Mouse (Mus musculus): Measurements from ENCODE around the gene Gpr107. TPM values are rescaled to one million over a fixed set of nuclear protein-coding genes. Genes with fewer than 3 reads are reported as not detected.

Gene Gpr107
- polyA plus RNA-seq, 1 experiment = 71.9 TPM

- 0 out of 2 replicates have a peak, but pooled peaks cover 4% of the 10 kb centered on the region for H3K36me3 ChIP-seq (ENCODE audit: control insufficient read depth, insufficient read depth, low read length, poor library complexity, severe bottlenecking)
- H3K9me3 ChIP-seq (replicated peaks; ENCODE audit: control insufficient read depth, insufficient read depth, low read length, poor library complexity, severe bottlenecking) = no peaks in the 10 kb centered on the region
- no peak overlapping the region for H3K4me3 ChIP-seq (ENCODE audit: low read depth, low read length)
- no peak overlapping the region for H3K9ac ChIP-seq (ENCODE audit: low read depth, poor library complexity, severe bottlenecking)
- no peaks in the 10 kb centered on the region for H3K27me3 ChIP-seq (ENCODE audit: control insufficient read depth, insufficient read depth, low read length, poor library complexity, severe bottlenecking)
- TF ChIP-seq CTCF (IDR thresholded peaks at IDR 0.05; ENCODE audit: low read depth, low read length) = no peak
- no peak for TF ChIP-seq EP300 (IDR thresholded peaks at IDR 0.05; ENCODE audit: insufficient read depth, low read depth, low read length)
- no peak for TF ChIP-seq POLR2A (IDR thresholded peaks at IDR 0.05; ENCODE audit: insufficient read depth, low read length)
- H3K4me1 ChIP-seq (ENCODE audit: control insufficient read depth, insufficient read depth, low read length) = no peaks in the 10 kb centered on the region
- H3K27ac ChIP-seq (ENCODE audit: insufficient read depth, low read length) = no peak overlapping the region
Measured at GRCm38 (mm10) chr2:31214211-31214796, 62.2 kb downstream of the Gpr107 start.

- Histone ChIP-seq H3K4me3 (ENCODE audit: low read depth, low read length) (no peak overlapping the region), H3K27me3 (ENCODE audit: control insufficient read depth, insufficient read depth, low read length, poor library complexity, severe bottlenecking) (no peaks in the 10 kb centered on the region), H3K36me3 (ENCODE audit: control insufficient read depth, insufficient read depth, low read length, poor library complexity, severe bottlenecking) (no peaks in the 10 kb centered on the region), H3K4me1 (ENCODE audit: control insufficient read depth, insufficient read depth, low read length) (no peaks in the 10 kb centered on the region), H3K27ac (ENCODE audit: insufficient read depth, low read length) (no peak overlapping the region), H3K9ac (ENCODE audit: low read depth, poor library complexity, severe bottlenecking) (no peak overlapping the region), H3K9me3 (replicated peaks; ENCODE audit: control insufficient read depth, insufficient read depth, low read length, poor library complexity, severe bottlenecking) (no peaks in the 10 kb centered on the region)
- TF ChIP-seq POLR2A (IDR thresholded peaks at IDR 0.05; ENCODE audit: insufficient read depth, low read length) (no peak), CTCF (IDR thresholded peaks at IDR 0.05; ENCODE audit: low read depth, low read length) (no peak), EP300 (IDR thresholded peaks at IDR 0.05; ENCODE audit: insufficient read depth, low read depth, low read length) (no peak)
Measured at GRCm38 (mm10) chr2:31218611-31219010, 66.5 kb downstream of the Gpr107 start.

- H3K4me3 ChIP-seq (ENCODE audit: low read depth, low read length) = no peak overlapping the region
- no peaks in the 10 kb centered on the region for H3K9me3 ChIP-seq (replicated peaks; ENCODE audit: control insufficient read depth, insufficient read depth, low read length, poor library complexity, severe bottlenecking)
- no peak overlapping the region for H3K9ac ChIP-seq (ENCODE audit: low read depth, poor library complexity, severe bottlenecking)
- H3K27ac ChIP-seq (ENCODE audit: insufficient read depth, low read length) = no peak overlapping the region
- TF ChIP-seq EP300 (IDR thresholded peaks at IDR 0.05; ENCODE audit: insufficient read depth, low read depth, low read length) (no peak), POLR2A (IDR thresholded peaks at IDR 0.05; ENCODE audit: insufficient read depth, low read length) (no peak), CTCF (IDR thresholded peaks at IDR 0.05; ENCODE audit: low read depth, low read length) (no peak)
- H3K36me3 ChIP-seq (ENCODE audit: control insufficient read depth, insufficient read depth, low read length, poor library complexity, severe bottlenecking) = no peaks in the 10 kb centered on the region
- no peaks in the 10 kb centered on the region for H3K27me3 ChIP-seq (ENCODE audit: control insufficient read depth, insufficient read depth, low read length, poor library complexity, severe bottlenecking)
- no peaks in the 10 kb centered on the region for H3K4me1 ChIP-seq (ENCODE audit: control insufficient read depth, insufficient read depth, low read length)
Measured at GRCm38 (mm10) chr2:31219470-31219869, 67.4 kb downstream of the Gpr107 start.

GRCm38 (mm10) chr2:31220844-31221243 lies 68.7 kb downstream of the Gpr107 start:
- Histone ChIP-seq H3K4me1 (ENCODE audit: control insufficient read depth, insufficient read depth, low read length) (no peaks in the 10 kb centered on the region), H3K4me3 (ENCODE audit: low read depth, low read length) (no peak overlapping the region), H3K9me3 (replicated peaks; ENCODE audit: control insufficient read depth, insufficient read depth, low read length, poor library complexity, severe bottlenecking) (no peaks in the 10 kb centered on the region), H3K36me3 (ENCODE audit: control insufficient read depth, insufficient read depth, low read length, poor library complexity, severe bottlenecking) (no peaks in the 10 kb centered on the region), H3K9ac (ENCODE audit: low read depth, poor library complexity, severe bottlenecking) (no peak overlapping the region), H3K27me3 (ENCODE audit: control insufficient read depth, insufficient read depth, low read length, poor library complexity, severe bottlenecking) (no peaks in the 10 kb centered on the region), H3K27ac (ENCODE audit: insufficient read depth, low read length) (no peak overlapping the region)
- TF ChIP-seq POLR2A (IDR thresholded peaks at IDR 0.05; ENCODE audit: insufficient read depth, low read length) = no peak
- TF ChIP-seq EP300 (IDR thresholded peaks at IDR 0.05; ENCODE audit: insufficient read depth, low read depth, low read length) = no peak
- TF ChIP-seq CTCF (IDR thresholded peaks at IDR 0.05; ENCODE audit: low read depth, low read length) = no peak

- Histone ChIP-seq H3K36me3 (ENCODE audit: control insufficient read depth, insufficient read depth, low read length, poor library complexity, severe bottlenecking) (no peaks in the 10 kb centered on the region), H3K4me3 (ENCODE audit: low read depth, low read length) (no peak overlapping the region)
Measured at GRCm38 (mm10) chr2:31221582-31221981, 69.5 kb downstream of the Gpr107 start.

GRCm38 (mm10) chr2:31228768-31229311 lies 76.7 kb downstream of the Gpr107 start:
- no peak overlapping the region for H3K4me3 ChIP-seq (ENCODE audit: low read depth, low read length)
- no peaks in the 10 kb centered on the region for H3K4me1 ChIP-seq (ENCODE audit: control insufficient read depth, insufficient read depth, low read length)
- no peaks in the 10 kb centered on the region for H3K27me3 ChIP-seq (ENCODE audit: control insufficient read depth, insufficient read depth, low read length, poor library complexity, severe bottlenecking)
- H3K9me3 ChIP-seq (replicated peaks; ENCODE audit: control insufficient read depth, insufficient read depth, low read length, poor library complexity, severe bottlenecking) = no peaks in the 10 kb centered on the region; the same call in 1 of the 2 replicates
- no peaks in the 10 kb centered on the region for H3K36me3 ChIP-seq (ENCODE audit: control insufficient read depth, insufficient read depth, low read length, poor library complexity, severe bottlenecking)
- H3K9ac ChIP-seq (ENCODE audit: low read depth, poor library complexity, severe bottlenecking) = no peak overlapping the region
- TF ChIP-seq POLR2A (IDR thresholded peaks at IDR 0.05; ENCODE audit: insufficient read depth, low read length) (no peak), CTCF (IDR thresholded peaks at IDR 0.05; ENCODE audit: low read depth, low read length) (peak; percentile 9), EP300 (IDR thresholded peaks at IDR 0.05; ENCODE audit: insufficient read depth, low read depth, low read length) (no peak)
- H3K27ac ChIP-seq (ENCODE audit: insufficient read depth, low read length) = no peak overlapping the region

More at GRCm38 (mm10) chr2:31221582-31221981, 69.5 kb downstream of the Gpr107 start:
- Histone ChIP-seq H3K27ac (ENCODE audit: insufficient read depth, low read length) (no peak overlapping the region), H3K4me1 (ENCODE audit: control insufficient read depth, insufficient read depth, low read length) (no peaks in the 10 kb centered on the region), H3K27me3 (ENCODE audit: control insufficient read depth, insufficient read depth, low read length, poor library complexity, severe bottlenecking) (no peaks in the 10 kb centered on the region), H3K9ac (ENCODE audit: low read depth, poor library complexity, severe bottlenecking) (no peak overlapping the region), H3K9me3 (replicated peaks; ENCODE audit: control insufficient read depth, insufficient read depth, low read length, poor library complexity, severe bottlenecking) (no peaks in the 10 kb centered on the region; the same call in 1 of the 2 replicates)
- TF ChIP-seq EP300 (IDR thresholded peaks at IDR 0.05; ENCODE audit: insufficient read depth, low read depth, low read length) = no peak
- TF ChIP-seq POLR2A (IDR thresholded peaks at IDR 0.05; ENCODE audit: insufficient read depth, low read length) = no peak
- no peak for TF ChIP-seq CTCF (IDR thresholded peaks at IDR 0.05; ENCODE audit: low read depth, low read length)

All from ES-Bruce4 (cell line).